Mouse (Mus musculus): ENCODE measurements at regions not wholly inside any gene's neighbourhood (a gene's known extent, or its start where the extent isn't known, plus 50 kb on each side); places are given as distances from the start of the nearest gene placed in this dataset.
A peak's percentile ranks its signal among the peaks of the same experiment; 100 is the strongest.

- no peaks in the 10 kb centered on the region for H3K36me3 ChIP-seq (ENCODE audit: control insufficient read depth, insufficient read depth, low read length, poor library complexity, severe bottlenecking)
- in situ Hi-C loops (cut with MboI; ENCODE audit: low sequenced_read_pairs in 2 of 2, unreplicated experiment in 2 of 2) = no loop called here
These were observed 481.7 kb upstream of the Nr2f2 start for GRCm38 (mm10) chr7:70848016-70848776.

DNA sequence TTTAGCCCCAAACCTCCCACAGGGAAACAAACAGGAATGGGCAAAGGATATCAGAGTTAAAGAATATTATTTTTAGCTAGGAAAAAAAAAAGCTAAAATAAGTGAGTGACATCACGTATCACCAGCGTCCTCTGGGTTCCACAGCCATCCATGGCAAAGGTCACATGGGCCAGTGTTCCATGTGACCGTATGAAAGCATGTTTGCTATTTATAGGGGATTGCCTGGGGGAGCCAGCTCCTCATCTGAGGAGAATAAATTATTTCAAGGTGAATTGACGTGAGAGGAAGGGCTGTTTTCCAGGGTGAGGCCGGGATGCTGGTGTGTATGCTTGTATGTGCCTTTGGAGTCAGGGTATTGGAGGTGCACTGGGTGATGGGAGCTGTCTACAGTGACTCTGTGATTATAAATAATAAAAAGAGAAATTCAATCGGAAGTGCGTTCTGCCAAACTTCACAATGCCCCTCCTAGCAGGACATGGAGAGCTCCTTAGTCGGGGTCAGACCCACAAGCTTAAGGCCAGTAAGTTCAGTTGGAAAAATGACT, 481.0 kb upstream of the Nr2f2 start:
- H3K4me1 ChIP-seq (ENCODE audit: control insufficient read depth in 2 of 2, insufficient read depth in 2 of 2, low read length in 2 of 2, poor library complexity in 1 of 2) = no peaks in the 10 kb centered on the region
- in situ Hi-C loops (cut with MboI; ENCODE audit: low sequenced_read_pairs in 2 of 2, unreplicated experiment in 2 of 2) = no loop called here

More at GRCm38 (mm10) chr7:70848016-70848776, 481.7 kb upstream of the Nr2f2 start:
- H3K9ac ChIP-seq (ENCODE audit: insufficient read depth, low read depth, low read length, poor library complexity, severe bottlenecking) = no peak overlapping the region
- no peaks in the 10 kb centered on the region for H3K4me1 ChIP-seq (ENCODE audit: control insufficient read depth in 2 of 2, insufficient read depth in 2 of 2, low read length in 2 of 2, poor library complexity in 1 of 2)
- no peak overlapping the region for H3K4me3 ChIP-seq (ENCODE audit: insufficient read depth in 1 of 2, low read depth in 1 of 2, low read length in 2 of 2, poor library complexity in 1 of 2, severe bottlenecking in 1 of 2)
- no peak overlapping the region for H3K27ac ChIP-seq (ENCODE audit: insufficient read depth, low read depth, low read length, poor library complexity, severe bottlenecking)
- DNase-seq (ENCODE audit: low read depth, low spot score) = no peak
- H3K9me3 ChIP-seq (ENCODE audit: control insufficient read depth, insufficient read depth, low read depth, low read length) = no peaks in the 10 kb centered on the region
- TF ChIP-seq MAFK (IDR thresholded peaks at IDR 0.05; ENCODE audit: insufficient read depth, low read depth, low read length) = no peak
- TF ChIP-seq ZC3H11A (IDR thresholded peaks at IDR 0.05; ENCODE audit: borderline replicate concordance, low read depth, low read length) = no peak
- TF ChIP-seq CHD2 (IDR thresholded peaks at IDR 0.05; ENCODE audit: low read depth, low read length) = no peak
- TF ChIP-seq HCFC1 (IDR thresholded peaks at IDR 0.05; ENCODE audit: borderline replicate concordance, insufficient read depth, low read length) = no peak
- TF ChIP-seq ZNF384 (IDR thresholded peaks at IDR 0.05; ENCODE audit: low read depth, low read length) = no peak

GRCm38 (mm10) chr7:70846076-70846475, 479.5 kb upstream of the Nr2f2 start:
- TF ChIP-seq ZNF384 (IDR thresholded peaks at IDR 0.05; ENCODE audit: low read depth, low read length) = no peak
- TF ChIP-seq CHD2 (IDR thresholded peaks at IDR 0.05; ENCODE audit: low read depth, low read length) = no peak
- TF ChIP-seq MAFK (IDR thresholded peaks at IDR 0.05; ENCODE audit: insufficient read depth, low read depth, low read length) = no peak
- TF ChIP-seq ZC3H11A (IDR thresholded peaks at IDR 0.05; ENCODE audit: borderline replicate concordance, low read depth, low read length) = no peak
- TF ChIP-seq HCFC1 (IDR thresholded peaks at IDR 0.05; ENCODE audit: borderline replicate concordance, insufficient read depth, low read length) = no peak
- Histone ChIP-seq H3K27ac (ENCODE audit: insufficient read depth, low read depth, low read length, poor library complexity, severe bottlenecking) (no peak overlapping the region), H3K36me3 (ENCODE audit: control insufficient read depth, insufficient read depth, low read length, poor library complexity, severe bottlenecking) (no peaks in the 10 kb centered on the region), H3K4me1 (ENCODE audit: control insufficient read depth in 2 of 2, insufficient read depth in 2 of 2, low read length in 2 of 2, poor library complexity in 1 of 2) (no peaks in the 10 kb centered on the region), H3K9ac (ENCODE audit: insufficient read depth, low read depth, low read length, poor library complexity, severe bottlenecking) (no peak overlapping the region), H3K4me3 (ENCODE audit: insufficient read depth in 1 of 2, low read depth in 1 of 2, low read length in 2 of 2, poor library complexity in 1 of 2, severe bottlenecking in 1 of 2) (no peak overlapping the region), H3K9me3 (ENCODE audit: control insufficient read depth, insufficient read depth, low read depth, low read length) (no peaks in the 10 kb centered on the region)
- DNase-seq (ENCODE audit: low read depth, low spot score) = no peak
- in situ Hi-C loops (cut with MboI; ENCODE audit: low sequenced_read_pairs in 2 of 2, unreplicated experiment in 2 of 2) = no loop called here

More for the DNA sequence above, 481.0 kb upstream of the Nr2f2 start:
- no peak overlapping the region for H3K4me3 ChIP-seq (ENCODE audit: insufficient read depth in 1 of 2, low read depth in 1 of 2, low read length in 2 of 2, poor library complexity in 1 of 2, severe bottlenecking in 1 of 2)
- H3K27ac ChIP-seq (ENCODE audit: insufficient read depth, low read depth, low read length, poor library complexity, severe bottlenecking) = no peak overlapping the region
- no peak for DNase-seq (ENCODE audit: low read depth, low spot score)
- no peaks in the 10 kb centered on the region for H3K36me3 ChIP-seq (ENCODE audit: control insufficient read depth, insufficient read depth, low read length, poor library complexity, severe bottlenecking)
- no peak overlapping the region for H3K9ac ChIP-seq (ENCODE audit: insufficient read depth, low read depth, low read length, poor library complexity, severe bottlenecking)
- no peaks in the 10 kb centered on the region for H3K9me3 ChIP-seq (ENCODE audit: control insufficient read depth, insufficient read depth, low read depth, low read length)
- no peak for TF ChIP-seq HCFC1 (IDR thresholded peaks at IDR 0.05; ENCODE audit: borderline replicate concordance, insufficient read depth, low read length)
- no peak for TF ChIP-seq ZC3H11A (IDR thresholded peaks at IDR 0.05; ENCODE audit: borderline replicate concordance, low read depth, low read length)
- no peak for TF ChIP-seq MAFK (IDR thresholded peaks at IDR 0.05; ENCODE audit: insufficient read depth, low read depth, low read length)
- no peak for TF ChIP-seq CHD2 (IDR thresholded peaks at IDR 0.05; ENCODE audit: low read depth, low read length)
- TF ChIP-seq ZNF384 (IDR thresholded peaks at IDR 0.05; ENCODE audit: low read depth, low read length) = no peak

DNA sequence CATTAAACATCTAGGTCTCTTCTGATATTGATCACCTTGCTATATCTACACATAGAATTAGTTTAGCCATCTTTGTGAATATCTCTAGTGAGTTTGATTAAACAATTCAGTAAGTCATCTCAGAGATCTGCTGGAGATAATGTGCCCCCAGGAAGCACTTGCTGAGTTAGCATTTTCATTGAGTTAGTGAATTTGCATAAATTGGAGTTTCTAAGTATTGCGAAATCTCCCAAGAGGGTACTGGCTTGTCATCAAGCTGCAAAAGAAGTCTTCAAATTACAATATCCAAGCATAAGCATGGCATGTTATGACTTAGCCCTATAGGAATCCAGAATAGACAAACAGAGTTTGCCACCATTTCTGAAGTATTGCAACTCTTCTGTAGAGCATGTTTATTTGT, 473.6 kb upstream of the Nr2f2 start:
- Histone ChIP-seq H3K9me3 (ENCODE audit: control insufficient read depth, insufficient read depth, low read depth, low read length) (no peaks in the 10 kb centered on the region), H3K4me1 (ENCODE audit: control insufficient read depth in 2 of 2, insufficient read depth in 2 of 2, low read length in 2 of 2, poor library complexity in 1 of 2) (no peaks in the 10 kb centered on the region), H3K9ac (ENCODE audit: insufficient read depth, low read depth, low read length, poor library complexity, severe bottlenecking) (no peak overlapping the region), H3K27ac (ENCODE audit: insufficient read depth, low read depth, low read length, poor library complexity, severe bottlenecking) (no peak overlapping the region), H3K4me3 (ENCODE audit: insufficient read depth in 1 of 2, low read depth in 1 of 2, low read length in 2 of 2, poor library complexity in 1 of 2, severe bottlenecking in 1 of 2) (no peak overlapping the region), H3K36me3 (ENCODE audit: control insufficient read depth, insufficient read depth, low read length, poor library complexity, severe bottlenecking) (no peaks in the 10 kb centered on the region)
- DNase-seq (ENCODE audit: low read depth, low spot score) = no peak
- TF ChIP-seq ZC3H11A (IDR thresholded peaks at IDR 0.05; ENCODE audit: borderline replicate concordance, low read depth, low read length) (no peak), MAFK (IDR thresholded peaks at IDR 0.05; ENCODE audit: insufficient read depth, low read depth, low read length) (peak; percentile 80)
- in situ Hi-C loops (cut with MboI; ENCODE audit: low sequenced_read_pairs in 2 of 2, unreplicated experiment in 2 of 2) = no loop called here
